Mouse (Mus musculus) lung, postnatal 36 days (tissue): ENCODE measurements around the gene Clint1.

ENCODE experiments used
- DNase-seq: peaks from one replicate; pipeline ENCODE4 v3.0.0; 2022; ENCODE audit warnings: mixed read lengths

Gene Clint1

GRCm38 (mm10) chr11:45937478-45937877 lies 85.6 kb downstream of the Clint1 start:
- DNase-seq, result no peak

GRCm38 (mm10) chr11:45938917-45939316 lies 87.1 kb downstream of the Clint1 start:
- no peak for DNase-seq

DNA sequence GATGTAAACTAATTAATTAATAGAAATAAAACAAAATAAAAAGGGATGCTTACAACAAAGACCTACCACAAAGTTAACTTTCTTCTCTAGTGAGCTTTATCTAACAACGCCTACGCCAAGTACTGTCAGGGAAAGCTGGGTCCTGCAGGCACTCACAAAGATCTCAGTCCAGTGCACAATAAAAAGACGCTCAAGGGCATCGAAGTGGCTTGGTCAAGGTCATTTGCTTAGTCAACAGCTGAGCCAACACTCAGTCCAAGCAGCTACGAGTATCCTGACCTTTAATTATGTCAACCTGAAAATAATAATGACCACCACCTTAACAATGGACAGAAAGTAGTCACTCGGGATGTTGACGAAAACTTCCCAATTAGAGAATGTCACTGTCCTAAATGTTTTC lies 90.4 kb downstream of the Clint1 start:
- no peak for DNase-seq

GRCm38 (mm10) chr11:45943108-45943705 lies 91.4 kb downstream of the Clint1 start:
- no peak for DNase-seq

DNA sequence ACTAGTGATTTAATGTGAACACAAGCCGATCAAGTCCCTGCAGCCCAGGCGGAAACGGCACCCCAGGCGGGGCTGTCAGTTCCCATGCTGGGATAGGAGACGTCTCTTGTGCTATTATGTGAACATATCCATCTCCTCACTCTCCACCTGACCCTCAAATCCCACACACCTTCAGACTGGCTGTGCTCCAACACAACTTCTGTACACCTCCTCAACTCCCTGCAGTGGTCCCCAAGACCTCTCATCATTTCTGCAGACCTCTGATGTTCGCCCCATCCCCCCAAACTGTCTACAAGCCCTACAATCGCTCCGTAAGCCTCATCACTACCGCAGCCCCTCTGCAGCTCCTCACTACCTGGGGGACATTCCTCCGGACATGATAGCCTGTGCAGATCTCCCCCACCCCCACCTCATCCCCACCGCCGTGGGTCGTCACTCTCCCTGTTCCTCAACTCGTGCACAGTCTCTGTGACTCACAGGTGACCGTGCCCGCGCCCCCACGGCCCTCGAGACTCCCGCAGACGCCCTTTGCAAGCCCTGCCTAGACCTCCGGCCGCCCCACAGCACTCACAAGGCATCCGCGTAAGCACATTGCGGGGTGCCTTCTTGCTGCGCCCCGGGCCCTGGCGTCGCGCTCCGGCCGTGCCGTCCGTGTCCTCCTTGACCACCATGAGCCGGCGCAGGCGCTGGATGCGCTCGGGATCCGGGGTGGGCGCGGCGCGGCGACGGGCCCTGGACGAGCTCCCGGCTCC lies 92.2 kb downstream of the Clint1 start:
- DNase-seq, result no peak

DNA sequence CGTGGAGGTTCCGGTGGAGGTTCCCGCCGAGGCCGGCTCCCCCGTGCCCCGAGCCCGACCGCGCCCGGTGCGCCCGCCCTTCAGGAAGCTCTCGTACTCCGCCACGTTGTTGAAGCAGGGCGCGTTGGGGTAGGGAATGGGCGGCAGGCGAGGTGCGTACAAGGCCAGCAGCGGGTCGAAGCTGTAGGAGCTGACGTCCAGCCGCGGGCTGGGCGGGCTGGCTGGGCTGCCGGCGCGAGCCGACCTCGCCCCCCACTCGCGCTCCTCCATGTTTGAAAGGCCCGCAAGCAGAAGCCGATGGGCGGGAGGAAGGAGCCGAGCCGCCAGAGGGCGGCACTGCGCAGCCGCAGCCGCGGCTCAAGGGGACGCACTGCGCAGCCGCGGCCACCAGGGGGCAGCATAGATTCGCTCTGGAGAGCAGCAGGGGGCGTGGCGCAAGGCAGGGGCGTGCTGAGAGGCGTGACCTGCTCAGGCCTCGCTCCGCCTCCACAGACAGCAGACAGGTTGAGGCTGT lies 92.8 kb downstream of the Clint1 start, which contains the start of gene Lsm11:
Lsm11 (minus strand) TSS at position 293 of the 514 bp plus-strand sequence.
- peak; percentile 98 for DNase-seq

- no peak for DNase-seq
Measured at GRCm38 (mm10) chr11:45946796-45947195, 94.9 kb downstream of the Clint1 start.

GRCm38 (mm10) chr11:45947491-45947890 lies 95.6 kb downstream of the Clint1 start:
- no peak for DNase-seq

DNA sequence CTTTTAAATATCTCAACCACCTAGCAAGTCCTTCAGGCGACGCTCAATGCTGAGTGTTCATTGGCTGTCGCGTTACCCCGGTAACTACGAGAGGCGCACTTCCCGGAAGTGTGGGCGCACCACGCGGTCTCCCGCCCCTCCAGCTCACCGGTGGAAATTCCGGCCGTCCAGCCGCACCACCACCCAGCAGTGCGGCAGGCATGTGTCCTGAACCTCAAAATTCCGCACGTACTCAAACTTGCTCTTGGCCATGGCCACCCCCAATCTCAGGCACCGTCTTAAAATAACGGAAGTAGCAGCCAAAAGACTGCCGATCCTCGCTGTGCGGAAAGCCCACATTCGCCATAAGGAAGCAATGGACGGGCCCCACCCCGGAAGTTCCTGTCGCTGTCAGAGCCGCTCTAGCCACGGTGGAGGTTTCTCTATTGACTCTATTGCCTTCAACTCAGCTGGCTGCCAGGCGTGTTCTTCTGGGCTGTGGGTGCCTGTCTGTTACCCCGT lies 103.3 kb downstream of the Clint1 start, which contains the start of gene Thg1l:
Thg1l (minus strand) TSS at position 368 of the 501 bp plus-strand sequence.
- peak; percentile 96 for DNase-seq

DNA sequence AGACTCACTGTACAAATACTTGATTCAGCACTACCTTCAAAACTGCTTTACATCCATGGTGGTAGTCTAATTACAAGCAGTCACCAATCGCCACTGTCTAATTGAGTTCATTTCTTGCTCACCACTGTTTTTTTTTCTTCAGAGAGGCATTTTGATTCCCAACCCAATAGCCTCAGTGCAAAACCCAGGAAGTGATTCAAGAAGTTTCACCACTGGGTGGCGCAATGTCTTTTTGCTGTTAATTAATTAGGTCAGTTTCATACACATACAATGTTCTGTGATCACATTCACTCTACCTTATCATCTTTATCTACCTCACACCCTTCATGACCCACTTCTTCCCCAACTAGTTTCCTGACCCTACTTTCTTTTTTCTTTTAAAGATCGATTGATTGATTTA lies 107.7 kb downstream of the Clint1 start:
- DNase-seq, result peak; percentile 55

- DNase-seq, result peak; percentile 20
Measured at GRCm38 (mm10) chr11:45960003-45960402, 108.2 kb downstream of the Clint1 start.
